Mouse (Mus musculus) retina, postnatal 1 day (tissue): ENCODE data around the gene Foxc1.
A peak's percentile ranks its signal among the peaks of the same experiment; 100 is the strongest.

ENCODE experiments used
- DNase-seq: peaks from one replicate; pipeline ENCODE4 v3.0.0-alpha.2; 2012

Gene Foxc1

GRCm38 (mm10) chr13:31806890-31807735 lies 680 bp downstream of the Foxc1 start:
- peak; percentile 61 for DNase-seq

- DNase-seq = no peak
Measured at GRCm38 (mm10) chr13:31807736-31808115, 1.3 kb downstream of the Foxc1 start.

DNA sequence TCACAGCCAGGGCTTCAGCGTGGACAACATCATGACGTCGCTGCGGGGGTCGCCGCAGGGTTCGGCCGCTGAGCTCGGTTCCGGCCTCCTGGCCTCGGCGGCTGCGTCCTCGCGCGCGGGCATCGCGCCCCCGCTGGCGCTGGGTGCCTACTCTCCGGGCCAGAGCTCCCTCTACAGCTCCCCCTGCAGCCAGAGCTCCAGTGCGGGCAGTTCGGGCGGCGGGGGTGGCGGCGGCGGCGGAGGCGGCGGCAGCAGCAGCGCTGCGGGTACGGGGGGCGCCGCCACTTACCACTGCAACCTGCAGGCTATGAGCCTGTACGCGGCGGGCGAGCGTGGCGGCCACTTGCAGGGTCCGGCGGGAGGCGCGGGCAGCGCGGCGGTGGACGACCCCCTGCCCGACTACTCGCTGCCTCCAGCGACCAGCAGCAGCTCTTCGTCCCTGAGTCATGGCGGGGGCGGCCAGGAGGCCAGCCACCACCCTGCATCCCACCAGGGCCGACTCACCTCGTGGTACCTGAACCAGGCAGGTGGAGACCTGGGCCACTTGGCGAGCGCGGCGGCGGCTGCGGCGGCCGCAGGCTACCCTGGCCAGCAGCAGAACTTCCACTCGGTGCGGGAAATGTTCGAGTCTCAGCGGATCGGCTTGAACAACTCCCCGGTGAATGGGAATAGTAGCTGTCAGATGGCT lies 1.8 kb downstream of the Foxc1 start:
- DNase-seq = peak; percentile 69

GRCm38 (mm10) chr13:31808804-31809420 lies 2.5 kb downstream of the Foxc1 start:
- DNase-seq = no peak

DNA sequence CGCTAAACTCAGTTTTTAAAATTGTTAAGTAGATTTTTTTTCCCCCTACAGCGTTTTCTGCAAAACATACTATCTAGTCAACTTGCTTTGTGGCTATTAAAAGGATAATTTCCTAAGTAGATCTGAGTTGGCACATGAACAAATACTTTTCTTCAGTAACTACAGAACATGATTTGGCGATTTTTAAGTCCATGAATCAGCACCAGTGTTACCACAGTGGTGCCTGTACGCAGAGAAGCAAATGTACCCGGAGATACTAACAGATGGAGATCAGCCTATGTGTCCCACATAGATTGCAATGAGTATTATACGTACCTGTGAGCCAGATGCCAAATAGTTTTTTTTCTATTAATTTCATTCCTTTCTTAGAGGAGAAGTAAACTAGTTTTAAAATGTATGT lies 3.3 kb downstream of the Foxc1 start:
- DNase-seq = no peak

DNA sequence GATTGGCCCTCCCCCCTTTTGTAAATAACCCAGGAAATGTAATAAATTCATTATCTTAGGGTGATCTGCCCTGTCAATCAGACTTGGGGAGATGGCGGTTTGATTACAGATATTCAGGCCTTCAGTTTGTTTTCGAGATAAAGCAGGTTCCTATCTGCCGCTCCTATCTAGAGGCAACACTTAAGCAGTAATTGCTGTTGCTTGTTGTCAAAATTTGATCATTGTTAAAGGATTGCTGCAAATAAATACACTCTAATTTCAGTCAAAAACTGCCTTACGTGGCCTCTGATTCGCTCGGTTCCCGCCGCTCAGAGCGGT lies 3.9 kb downstream of the Foxc1 start:
- no peak for DNase-seq

- DNase-seq = peak; percentile 66
Measured at GRCm38 (mm10) chr13:31810693-31811541, 4.5 kb downstream of the Foxc1 start.

- peak; percentile 51 for DNase-seq
Measured at GRCm38 (mm10) chr13:31811542-31812021, 5.1 kb downstream of the Foxc1 start.

DNA sequence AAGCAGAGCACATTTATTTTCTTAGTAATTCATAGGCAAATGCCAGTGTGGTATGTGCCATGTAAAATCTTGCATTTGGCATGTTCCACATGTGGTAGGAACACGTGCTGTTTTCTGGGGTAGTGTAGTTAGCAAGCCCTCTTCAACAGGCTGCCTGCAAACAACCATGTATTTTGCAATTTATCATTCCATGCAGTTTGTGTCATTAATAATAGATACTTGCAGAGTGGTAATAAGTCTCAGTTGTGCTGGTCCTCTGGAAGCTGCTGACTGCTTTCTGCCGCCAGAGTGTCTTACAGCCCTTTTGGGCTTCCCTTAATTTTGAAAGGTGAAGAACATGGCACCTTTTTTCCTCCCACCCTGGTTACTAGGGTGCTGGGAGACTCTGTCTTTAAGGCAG lies 6.3 kb downstream of the Foxc1 start:
- DNase-seq = no peak

DNA sequence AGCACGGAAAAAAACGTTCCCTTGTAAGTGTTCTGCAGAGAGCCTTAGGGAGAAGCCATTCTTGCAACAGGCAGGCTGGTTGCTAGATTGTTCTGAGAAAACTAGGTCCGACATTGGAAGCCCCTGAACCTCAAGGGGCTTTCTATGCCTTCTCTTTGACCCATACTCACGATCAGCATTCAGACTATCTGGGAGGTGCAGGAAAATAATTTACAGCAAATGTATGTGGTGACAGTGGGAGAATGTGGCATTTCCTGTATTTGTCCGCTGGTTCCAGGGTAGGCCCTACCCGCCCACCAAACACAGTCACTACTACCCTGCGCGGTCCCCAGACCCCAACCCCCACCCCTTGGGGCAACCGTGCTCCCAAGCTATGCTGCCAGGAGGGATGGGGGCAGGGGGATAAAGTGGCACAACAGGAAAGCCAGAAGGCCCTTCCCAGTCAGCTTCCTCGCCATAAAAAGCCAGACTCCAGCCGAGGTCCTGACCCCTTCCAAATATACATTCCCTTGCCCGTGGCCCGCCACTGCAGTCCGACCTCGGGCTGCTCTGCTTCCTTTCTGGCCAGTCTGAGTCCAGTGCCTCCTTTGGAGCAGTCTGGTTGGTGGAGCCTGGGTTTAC lies 9.1 kb downstream of the Foxc1 start:
- no peak for DNase-seq

DNA sequence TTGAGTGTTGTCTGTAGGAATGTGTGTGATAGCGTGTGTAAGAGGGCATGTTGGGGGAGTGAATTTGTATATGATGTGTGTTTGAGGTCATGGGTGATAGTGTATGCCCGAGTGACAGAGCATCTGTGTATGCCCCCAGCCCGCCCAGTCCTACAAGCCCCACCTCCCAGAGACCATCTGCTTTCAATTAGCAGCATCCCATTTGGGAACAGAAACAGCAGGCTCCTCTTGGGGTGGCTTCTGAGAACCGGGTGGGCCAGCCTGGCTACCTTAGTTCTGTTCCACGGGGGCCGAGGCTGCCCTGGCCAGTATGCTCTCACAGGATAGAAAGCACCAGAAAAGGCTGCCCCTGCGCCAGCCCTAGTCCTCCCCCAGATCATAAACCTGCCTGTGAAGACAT lies 11.9 kb downstream of the Foxc1 start:
- DNase-seq = no peak

DNA sequence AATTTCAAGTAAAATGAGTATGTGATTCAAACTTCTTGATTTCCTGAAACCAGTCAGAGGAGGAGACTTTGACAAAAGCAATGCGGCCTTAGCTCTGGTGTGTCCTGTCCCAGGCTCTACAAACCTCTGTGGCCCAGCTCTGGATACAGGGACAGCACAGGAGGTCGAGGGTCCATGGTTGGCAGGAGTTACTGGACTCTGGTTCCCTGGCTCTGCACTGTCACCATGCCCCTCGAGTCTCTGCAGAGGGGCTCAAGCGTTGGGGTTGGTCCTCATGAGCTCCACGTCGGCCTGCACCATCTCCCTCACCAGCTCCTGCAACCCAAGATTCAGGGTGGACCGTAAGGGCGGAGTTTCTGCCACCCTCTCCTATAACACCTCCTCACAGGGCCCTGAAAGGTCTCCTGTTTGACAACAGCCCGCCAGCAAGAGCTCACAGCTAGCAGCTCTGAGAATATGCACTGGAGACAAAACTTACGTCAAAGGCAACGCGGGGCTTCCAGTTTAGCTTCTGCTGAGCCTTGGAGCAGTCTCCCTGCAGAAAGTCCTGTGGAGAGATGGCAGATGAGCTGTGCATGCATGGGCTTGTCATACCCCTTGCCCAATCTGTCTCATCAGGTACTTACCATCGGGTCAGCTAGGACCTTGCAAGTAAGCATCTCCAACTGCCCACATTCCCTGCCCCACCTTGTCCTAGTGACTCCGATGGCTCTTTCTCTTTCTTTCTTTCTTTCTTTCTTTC lies 13.4 kb downstream of the Foxc1 start:
- DNase-seq = no peak

DNA sequence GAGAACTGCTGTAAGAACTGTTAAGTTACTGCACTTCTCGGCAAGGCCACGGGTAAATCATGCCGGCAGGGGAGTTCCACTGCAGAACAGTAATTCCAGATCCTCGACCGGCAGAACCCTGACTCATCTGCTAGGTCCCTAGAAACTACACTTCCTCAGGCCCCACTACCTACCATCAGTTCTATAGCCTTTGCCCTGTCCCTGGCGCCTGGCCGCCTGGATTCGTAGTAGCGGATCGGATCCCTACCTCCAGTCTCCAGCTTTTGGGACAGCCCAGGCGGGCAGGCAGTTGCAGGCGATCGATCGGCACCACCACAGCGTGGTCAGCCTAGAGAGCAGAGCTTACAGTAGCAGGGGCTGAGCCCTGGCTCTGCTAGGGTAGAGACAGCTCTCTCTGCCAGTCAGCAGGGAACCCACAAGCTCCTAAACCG lies 14.2 kb downstream of the Foxc1 start:
- peak; percentile 68 for DNase-seq

DNA sequence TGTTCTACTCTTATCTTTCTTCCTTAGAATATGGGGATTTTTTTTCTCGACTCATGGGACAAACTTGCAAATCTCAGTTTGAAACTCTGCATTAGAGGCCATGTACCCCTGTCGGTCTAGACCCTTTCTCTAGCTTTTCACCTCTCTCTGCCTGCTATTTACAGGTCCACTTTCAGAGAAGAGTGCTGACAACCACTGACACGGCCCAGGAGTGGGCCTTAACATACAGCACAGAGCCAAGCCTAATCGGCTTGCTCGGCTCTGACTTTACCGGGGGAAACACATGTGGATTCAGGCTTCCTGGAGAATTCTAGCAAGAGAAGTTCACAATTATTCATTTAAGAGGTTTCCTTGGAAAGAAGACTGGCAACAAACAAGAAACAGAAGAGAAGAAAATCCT lies 14.6 kb downstream of the Foxc1 start:
- DNase-seq = no peak

GRCm38 (mm10) chr13:31823316-31823715 lies 16.9 kb downstream of the Foxc1 start:
- DNase-seq = no peak

DNA sequence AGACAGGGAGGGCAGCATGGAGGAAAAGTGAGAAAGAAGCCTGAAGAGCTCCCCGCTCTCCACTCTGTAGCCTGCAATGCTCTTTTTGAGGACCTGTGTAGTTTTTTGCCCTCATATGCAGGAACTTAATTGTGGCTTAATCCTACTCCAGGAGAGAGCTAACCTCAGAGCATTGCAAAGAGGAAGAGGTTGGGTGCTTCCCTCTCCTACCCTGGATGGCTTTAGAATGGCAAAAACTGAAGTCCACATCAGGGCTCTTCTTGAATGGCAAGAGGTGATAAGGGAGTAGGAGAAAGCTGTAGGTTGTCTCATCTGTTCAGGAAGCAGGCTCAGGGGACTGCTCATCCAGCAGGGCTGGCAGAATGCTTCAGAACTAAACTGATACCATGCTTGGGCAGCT lies 18.7 kb downstream of the Foxc1 start:
- DNase-seq = no peak

DNA sequence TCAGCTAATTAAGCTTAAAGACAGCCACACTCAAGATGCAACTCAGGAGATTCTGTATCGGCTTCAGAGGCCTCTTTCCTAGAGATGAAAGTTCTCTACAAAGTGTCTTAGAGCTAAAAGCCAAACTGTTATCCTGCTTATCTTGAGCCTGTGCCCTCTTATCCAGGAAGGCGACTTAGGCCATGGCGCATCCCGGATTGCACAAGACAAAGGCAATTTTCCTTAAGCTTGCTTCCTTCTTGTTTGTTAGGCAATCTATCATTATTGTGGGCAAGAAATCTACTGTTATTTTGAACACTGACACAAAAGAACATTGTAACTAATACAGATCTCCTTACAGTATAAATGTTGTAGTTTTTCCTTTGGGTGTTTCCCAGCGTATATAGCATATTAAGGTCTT lies 20.7 kb downstream of the Foxc1 start:
- DNase-seq = no peak

GRCm38 (mm10) chr13:31827820-31828332 lies 21.4 kb downstream of the Foxc1 start:
- DNase-seq = no peak

DNA sequence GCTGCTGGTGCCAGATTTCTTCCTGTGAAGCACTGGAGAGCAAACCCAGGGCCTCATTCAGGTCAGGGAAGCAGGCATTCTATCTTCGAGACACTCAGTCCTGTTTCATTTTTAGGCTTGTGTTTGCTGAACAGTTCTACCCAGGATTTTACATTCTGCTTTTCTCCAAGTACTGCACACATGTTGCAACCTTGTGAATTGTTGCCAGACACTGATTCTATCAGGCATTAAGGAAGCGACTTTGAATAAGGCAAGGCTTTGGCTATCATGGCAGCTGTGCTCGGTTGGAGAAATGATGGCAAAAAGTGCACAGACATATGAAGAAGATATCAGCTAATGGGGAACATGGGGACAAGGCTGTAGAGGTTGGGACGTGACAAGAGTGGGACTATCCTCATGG lies 22.0 kb downstream of the Foxc1 start:
- DNase-seq = no peak

DNA sequence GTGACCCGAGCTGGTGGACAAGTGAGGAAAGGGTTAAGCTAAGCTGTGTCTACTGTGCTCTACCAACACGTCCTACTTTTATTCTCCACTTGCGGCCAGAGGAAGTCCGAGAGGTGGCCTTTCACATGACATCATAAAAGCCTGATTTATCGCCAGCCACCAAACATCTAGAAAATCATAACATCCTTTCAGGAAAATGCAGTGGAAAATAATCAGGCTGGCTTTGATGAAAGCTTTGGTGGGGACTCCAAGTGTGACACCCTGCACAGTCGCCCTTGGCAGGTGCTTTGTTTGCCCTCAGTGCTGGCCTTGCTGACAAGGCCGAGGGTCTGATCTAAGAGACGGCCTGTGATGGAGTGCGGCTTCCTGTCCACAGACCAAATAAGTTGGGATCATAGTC lies 23.9 kb downstream of the Foxc1 start:
- no peak for DNase-seq

GRCm38 (mm10) chr13:31835802-31836201 lies 29.4 kb downstream of the Foxc1 start:
- DNase-seq = no peak
